Mouse (Mus musculus): ENCODE results near the gene Egflam. TPM values are rescaled to one million over a fixed set of nuclear protein-coding genes. Genes with fewer than 3 reads are reported as not detected.

The Egflam gene
- polyA plus RNA-seq, 1 experiment from 2014 or later = 14.3 TPM

GRCm38 (mm10) chr15:7233393-7234090 is 164.7 kb downstream of the Egflam start:
- Histone ChIP-seq H3K36me3 (ENCODE audit: insufficient read depth, low read length) (no peaks in the 10 kb centered on the region), H3K4me2 (ENCODE audit: low read length) (no peak overlapping the region), H3K27me3 (ENCODE audit: insufficient read depth, low read length) (no peaks in the 10 kb centered on the region), H3K4me1 (replicated peaks; ENCODE audit: insufficient read depth, low read length) (no peaks in the 10 kb centered on the region), H3K4me3 (replicated peaks; ENCODE audit: low read depth, low read length) (no peak overlapping the region), H3K27ac (no peak overlapping the region), H3K9ac (ENCODE audit: low read depth, low read length) (no peak overlapping the region), H3K9me3 (replicated peaks; ENCODE audit: low read length) (no peaks in the 10 kb centered on the region)
- no peak for DNase-seq (ENCODE audit: low spot score)
- no peak for TF ChIP-seq CTCF (IDR thresholded peaks at IDR 0.05; ENCODE audit: low read depth)
- no peak for ATAC-seq (replicated peaks; ENCODE audit: low FRiP score, low read depth)
- 67% methylated on average over 13 of the region's 13 CpGs for WGBS

- Histone ChIP-seq H3K36me3 (ENCODE audit: insufficient read depth, low read length) (no peaks in the 10 kb centered on the region), H3K9ac (ENCODE audit: low read depth, low read length) (no peak overlapping the region), H3K4me3 (replicated peaks; ENCODE audit: low read depth, low read length) (no peak overlapping the region), H3K27ac (no peak overlapping the region), H3K27me3 (ENCODE audit: insufficient read depth, low read length) (no peaks in the 10 kb centered on the region), H3K4me1 (replicated peaks; ENCODE audit: insufficient read depth, low read length) (0 out of 2 replicates have a peak, but pooled peaks cover 3% of the 10 kb centered on the region), H3K4me2 (ENCODE audit: low read length) (no peak overlapping the region), H3K9me3 (replicated peaks; ENCODE audit: low read length) (no peaks in the 10 kb centered on the region)
- TF ChIP-seq CTCF (IDR thresholded peaks at IDR 0.05; ENCODE audit: low read depth) = peak; percentile 99
- ATAC-seq (replicated peaks; ENCODE audit: low FRiP score, low read depth) (peak; percentile 85), DNase-seq (ENCODE audit: low spot score) (peak; percentile 96)
- WGBS = 5% methylated on average over 5 of the region's 5 CpGs
Observed at GRCm38 (mm10) chr15:7226225-7226624, 172.0 kb downstream of the Egflam start.

- no peaks in the 10 kb centered on the region for H3K9me3 ChIP-seq (replicated peaks; ENCODE audit: low read length)
- no peak for ATAC-seq (replicated peaks; ENCODE audit: low FRiP score, low read depth)
- no peak overlapping the region for H3K9ac ChIP-seq (ENCODE audit: low read depth, low read length)
- no peaks in the 10 kb centered on the region for H3K36me3 ChIP-seq (ENCODE audit: insufficient read depth, low read length)
- DNase-seq (ENCODE audit: low spot score) = no peak
- 76% methylated on average over 12 of the region's 12 CpGs for WGBS
- H3K4me3 ChIP-seq (replicated peaks; ENCODE audit: low read depth, low read length) = no peak overlapping the region
- H3K4me1 ChIP-seq (replicated peaks; ENCODE audit: insufficient read depth, low read length) = 0 out of 2 replicates have a peak, but pooled peaks cover 3% of the 10 kb centered on the region
- no peak for TF ChIP-seq CTCF (IDR thresholded peaks at IDR 0.05; ENCODE audit: low read depth)
- no peaks in the 10 kb centered on the region for H3K27me3 ChIP-seq (ENCODE audit: insufficient read depth, low read length)
- no peak overlapping the region for H3K27ac ChIP-seq
- no peak overlapping the region for H3K4me2 ChIP-seq (ENCODE audit: low read length)
Observed at GRCm38 (mm10) chr15:7224151-7224775, 173.9 kb downstream of the Egflam start.

GRCm38 (mm10) chr15:7222809-7223208 is 175.4 kb downstream of the Egflam start:
- ATAC-seq (replicated peaks; ENCODE audit: low FRiP score, low read depth) (no peak), DNase-seq (ENCODE audit: low spot score) (no peak)
- Histone ChIP-seq H3K27ac (no peak overlapping the region), H3K9me3 (replicated peaks; ENCODE audit: low read length) (no peaks in the 10 kb centered on the region), H3K4me1 (replicated peaks; ENCODE audit: insufficient read depth, low read length) (0 out of 2 replicates have a peak, but pooled peaks cover 3% of the 10 kb centered on the region), H3K36me3 (ENCODE audit: insufficient read depth, low read length) (no peaks in the 10 kb centered on the region), H3K9ac (ENCODE audit: low read depth, low read length) (no peak overlapping the region), H3K27me3 (ENCODE audit: insufficient read depth, low read length) (no peaks in the 10 kb centered on the region), H3K4me2 (ENCODE audit: low read length) (no peak overlapping the region), H3K4me3 (replicated peaks; ENCODE audit: low read depth, low read length) (no peak overlapping the region)
- TF ChIP-seq CTCF (IDR thresholded peaks at IDR 0.05; ENCODE audit: low read depth) = no peak
- WGBS = 58% methylated on average over 11 of the region's 11 CpGs

- Histone ChIP-seq H3K27ac (no peak overlapping the region), H3K4me1 (replicated peaks; ENCODE audit: insufficient read depth, low read length) (no peaks in the 10 kb centered on the region), H3K4me2 (ENCODE audit: low read length) (no peak overlapping the region), H3K4me3 (replicated peaks; ENCODE audit: low read depth, low read length) (no peak overlapping the region), H3K9ac (ENCODE audit: low read depth, low read length) (no peak overlapping the region), H3K9me3 (replicated peaks; ENCODE audit: low read length) (no peaks in the 10 kb centered on the region), H3K27me3 (ENCODE audit: insufficient read depth, low read length) (no peaks in the 10 kb centered on the region), H3K36me3 (ENCODE audit: insufficient read depth, low read length) (no peaks in the 10 kb centered on the region)
- ATAC-seq (replicated peaks; ENCODE audit: low FRiP score, low read depth) (no peak), DNase-seq (ENCODE audit: low spot score) (no peak)
- TF ChIP-seq CTCF (IDR thresholded peaks at IDR 0.05; ENCODE audit: low read depth) = no peak
- WGBS = 63% methylated on average over 6 of the region's 6 CpGs
Observed at GRCm38 (mm10) chr15:7217273-7217598, 181.0 kb downstream of the Egflam start.

GRCm38 (mm10) chr15:7216581-7217272 is 181.5 kb downstream of the Egflam start:
- H3K9ac ChIP-seq (ENCODE audit: low read depth, low read length) = no peak overlapping the region
- no peak overlapping the region for H3K4me3 ChIP-seq (replicated peaks; ENCODE audit: low read depth, low read length)
- TF ChIP-seq CTCF (IDR thresholded peaks at IDR 0.05; ENCODE audit: low read depth) = no peak
- no peak for DNase-seq (ENCODE audit: low spot score)
- H3K36me3 ChIP-seq (ENCODE audit: insufficient read depth, low read length) = no peaks in the 10 kb centered on the region
- H3K4me2 ChIP-seq (ENCODE audit: low read length) = no peak overlapping the region
- no peak overlapping the region for H3K27ac ChIP-seq
- ATAC-seq (replicated peaks; ENCODE audit: low FRiP score, low read depth) = no peak
- 72% methylated on average over 9 of the region's 9 CpGs for WGBS
- H3K27me3 ChIP-seq (ENCODE audit: insufficient read depth, low read length) = no peaks in the 10 kb centered on the region
- no peaks in the 10 kb centered on the region for H3K9me3 ChIP-seq (replicated peaks; ENCODE audit: low read length)
- H3K4me1 ChIP-seq (replicated peaks; ENCODE audit: insufficient read depth, low read length) = no peaks in the 10 kb centered on the region

Measured in kidney, postnatal 0 days (tissue).